Mouse (Mus musculus) liver, adult 2 months (tissue): ENCODE data around the gene Esrra.

Experiments
- CTCF ChIP-seq: fragments of 200-500 bp; IDR thresholded peaks from 2 replicates; pipeline ENCODE4 v1.5.1; 2011; ENCODE audit warnings: low read depth, low read length, control low read depth
- POLR2A ChIP-seq: fragments of 200-500 bp; IDR thresholded peaks from 2 replicates; pipeline ENCODE4 v1.6.1; 2011; ENCODE audit warnings: low read length, control low read depth; ENCODE audit not compliant: insufficient read depth; ENCODE audit errors: extremely low read depth

DNA sequence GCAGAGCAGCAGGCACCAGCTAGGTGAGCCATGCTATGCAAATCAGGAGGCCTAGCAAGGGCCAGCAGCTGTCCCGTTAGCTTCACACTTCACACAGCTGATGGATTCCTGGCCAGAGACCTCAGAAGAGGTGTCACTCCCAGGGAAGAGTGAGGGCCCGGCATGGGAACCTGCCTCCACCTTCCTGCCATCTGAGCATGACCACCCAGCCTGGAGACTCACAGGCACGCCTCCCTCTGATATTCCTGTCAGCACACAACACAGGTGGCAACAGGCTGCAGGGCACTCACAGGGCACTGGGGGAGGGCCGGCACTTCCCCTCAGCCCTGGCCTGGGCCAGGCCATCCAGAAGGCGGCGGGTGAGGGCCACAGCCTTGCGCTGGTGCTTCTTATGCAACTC is 33.8 kb upstream of the Esrra start:
- TF ChIP-seq CTCF, result no peak
- no peak for TF ChIP-seq POLR2A
